ENCODE assay signal across 9 mouse cellular contexts in genomic region chr7:126376903-126377277, GRCm38 (mm10). TPM values are rescaled to one million over a fixed set of nuclear protein-coding genes. Genes with fewer than 3 reads are reported as not detected.
DNase-seq lines count a peak whose midpoint lies in the region; ATAC-seq and TF ChIP-seq lines count a peak whose summit lies in the region.
"Had no signal": no experiment of that assay in that cellular context is flagged by ENCODE, and none has a peak within 500 bp of the region (broad histone marks: within the 10 kb centered on the region; RNA-seq: fewer than 3 reads in every experiment).

No protein-coding gene starts in this region.

- peak overlapping the region; percentile 98 for H3K4me2 ChIP-seq in kidney, postnatal 0 days (ENCODE audit: low read length)
- peak overlapping the region; percentile 98 for H3K4me2 ChIP-seq in forebrain, embryonic 12.5 days
- peak overlapping the region; percentile 68 for H3K4me2 ChIP-seq in limb, embryonic 11.5 days (ENCODE audit: low read depth, severe bottlenecking)
- H3K4me2 ChIP-seq in neural tube, embryonic 12.5 days (replicated peaks), result peak overlapping the region; percentile 99

- no peaks in the 10 kb centered on the region for H3K9me3 ChIP-seq in kidney, postnatal 0 days (replicated peaks; ENCODE audit: low read length)
- no peaks in the 10 kb centered on the region for H3K9me3 ChIP-seq in forebrain, embryonic 12.5 days
- no peaks in the 10 kb centered on the region for H3K9me3 ChIP-seq in limb, embryonic 11.5 days (ENCODE audit: control insufficient read depth, low read length)
- no peaks in the 10 kb centered on the region for H3K9me3 ChIP-seq in neural tube, embryonic 12.5 days

- peaks cover 8% of the 10 kb centered on the region; the same call in 1 of the 2 replicates for H3K4me1 ChIP-seq in kidney, postnatal 0 days (replicated peaks; ENCODE audit: insufficient read depth, low read length)
- H3K4me1 ChIP-seq in forebrain, embryonic 12.5 days, result peaks cover 19% of the 10 kb centered on the region
- peaks cover 7% of the 10 kb centered on the region; the same call in 1 of the 2 replicates for H3K4me1 ChIP-seq in limb, embryonic 11.5 days (ENCODE audit: control insufficient read depth, insufficient read depth, low read length)
- H3K4me1 ChIP-seq in neural tube, embryonic 12.5 days, result peaks cover 18% of the 10 kb centered on the region

- no peak for DNase-seq in kidney, postnatal 0 days (ENCODE audit: low spot score)
- DNase-seq in kidney, adult 9 months, result no peak
- DNase-seq in Patski (ENCODE audit: low read depth, low spot score), result no peak
- DNase-seq in limb, embryonic 11.5 days (ENCODE audit: low spot score), result no peak
- no peak for DNase-seq in thymus, adult 18-20 months

- 1% methylated on average over 27 of the region's 27 CpGs for WGBS in kidney, postnatal 0 days
- under 1% methylated on average over 27 of the region's 27 CpGs for WGBS in forebrain, embryonic 12.5 days
- WGBS in limb, embryonic 11.5 days, result 1% methylated on average over 27 of the region's 27 CpGs
- 1% methylated on average over 27 of the region's 27 CpGs for WGBS in neural tube, embryonic 12.5 days

- H3K27ac ChIP-seq in kidney, postnatal 0 days, result peak overlapping the region; percentile 77
- H3K27ac ChIP-seq in forebrain, embryonic 12.5 days, result peak overlapping the region; percentile 80; the same call in 1 of the 2 replicates
- no peak overlapping the region for H3K27ac ChIP-seq in limb, embryonic 11.5 days (replicated peaks; ENCODE audit: low read depth, low read length)
- H3K27ac ChIP-seq in neural tube, embryonic 12.5 days, result no peak overlapping the region

- peak overlapping the region; percentile 88 for H3K4me3 ChIP-seq in kidney, postnatal 0 days (replicated peaks; ENCODE audit: low read depth, low read length)
- peak overlapping the region; percentile 91 for H3K4me3 ChIP-seq in forebrain, embryonic 12.5 days (replicated peaks)
- peak overlapping the region; percentile 98 for H3K4me3 ChIP-seq in limb, embryonic 11.5 days (ENCODE audit: low read depth, low read length)
- H3K4me3 ChIP-seq in neural tube, embryonic 12.5 days, result peak overlapping the region; percentile 85

- 0 out of 2 replicates have a peak, but pooled peaks cover 11% of the 10 kb centered on the region for H3K36me3 ChIP-seq in kidney, postnatal 0 days (ENCODE audit: insufficient read depth, low read length)
- peaks cover 31% of the 10 kb centered on the region for H3K36me3 ChIP-seq in forebrain, embryonic 12.5 days (replicated peaks)
- peaks cover 6% of the 10 kb centered on the region; the same call in 1 of the 2 replicates for H3K36me3 ChIP-seq in limb, embryonic 11.5 days (ENCODE audit: control insufficient read depth, insufficient read depth, low read length)
- peaks cover 30% of the 10 kb centered on the region for H3K36me3 ChIP-seq in neural tube, embryonic 12.5 days

- ATAC-seq in kidney, postnatal 0 days (replicated peaks; ENCODE audit: low FRiP score, low read depth), result peak; percentile 34
- ATAC-seq in Patski, result peak; percentile 22
- peak; percentile 77 for ATAC-seq in forebrain, embryonic 12.5 days (ENCODE audit: low FRiP score)
- peak; percentile 1; the same call in 1 of the 2 replicates for ATAC-seq in limb, embryonic 11.5 days (ENCODE audit: insufficient number of reproducible peaks, low FRiP score, low TSS enrichment, low read depth)
- peak; percentile 78 for ATAC-seq in neural tube, embryonic 12.5 days (ENCODE audit: low FRiP score, low read depth)
- no peak; the same call in 1 of the 2 replicates for ATAC-seq in erythroid progenitor cell, adult 5-6 weeks (replicated peaks; ENCODE audit: low FRiP score, poor library complexity, severe bottlenecking)

- no peaks in the 10 kb centered on the region for H3K27me3 ChIP-seq in kidney, postnatal 0 days (ENCODE audit: insufficient read depth, low read length)
- H3K27me3 ChIP-seq in Patski, result no peaks in the 10 kb centered on the region
- no peaks in the 10 kb centered on the region for H3K27me3 ChIP-seq in forebrain, embryonic 12.5 days
- no peaks in the 10 kb centered on the region for H3K27me3 ChIP-seq in limb, embryonic 11.5 days (ENCODE audit: control insufficient read depth, insufficient read depth, low read length)
- H3K27me3 ChIP-seq in neural tube, embryonic 12.5 days (replicated peaks), result no peaks in the 10 kb centered on the region

- peak overlapping the region; percentile 93 for H3K9ac ChIP-seq in kidney, postnatal 0 days (ENCODE audit: low read depth, low read length)
- peak overlapping the region; percentile 85 for H3K9ac ChIP-seq in forebrain, embryonic 12.5 days
- H3K9ac ChIP-seq in limb, embryonic 11.5 days (ENCODE audit: low read length), result peak overlapping the region; percentile 83
- peak overlapping the region; percentile 88 for H3K9ac ChIP-seq in neural tube, embryonic 12.5 days

- no peak for TF ChIP-seq CTCF in kidney, postnatal 0 days (IDR thresholded peaks at IDR 0.05; ENCODE audit: low read depth)
- no peak for TF ChIP-seq CTCF in Patski (IDR thresholded peaks at IDR 0.05)

- in situ Hi-C loops in Patski (cut with MboI; ENCODE audit: low pct_unique_long_range_greater_than_20kb), result loop anchor here (5.0 kb wide), 1 partner anchor 45 kb away; no protein-coding TSS in a partner anchor

- CTCF ChIA-PET in Patski (lab: Charles Lee), result interaction anchor here (0.9 to 2.9 kb wide), 10 partner anchors 11 to 115 kb away, joined by 3 to 53 read pairs (median 3); no protein-coding TSS in a partner anchor

- POLR2A ChIA-PET in Patski (lab: Charles Lee), result interaction anchor here (1.2 kb wide), 1 partner anchor 50 kb away, joined by 4 read pairs; no protein-coding TSS in a partner anchor

RNA-seq across cellular contexts. Expression of gene Spns1, which starts 0.4 kb away (rescaled TPM):
- polyA plus RNA-seq in kidney, postnatal 0 days (2015; fragmentation: Nextera tagmentation; extraction: Ambion mirVana), result 57.6 and 62.8 TPM in 2 replicates
- polyA plus RNA-seq in Patski (2021), result 69.3 TPM
- polyA plus RNA-seq in forebrain, embryonic 12.5 days (2016; fragmentation: Nextera tagmentation; extraction: Ambion mirVana), result 55.8 and 64.9 TPM in 2 replicates
- polyA plus RNA-seq in limb, embryonic 11.5 days (2014; fragmentation: Nextera tagmentation; extraction: Ambion mirVana), result 41.7 and 46.5 TPM in 2 replicates
- 70.2 and 72.6 TPM in 2 replicates for polyA plus RNA-seq in neural tube, embryonic 12.5 days (2016; fragmentation: Nextera tagmentation; extraction: Ambion mirVana)
- total RNA-seq in erythroid progenitor cell, adult 5-6 weeks (2015; ENCODE audit: low replicate concordance), result 7.6 and 8.0 TPM in 2 replicates
- 3.1 and 5.8 TPM in 2 replicates for total RNA-seq in erythroid progenitor cell, adult 5-6 weeks (2017; ENCODE audit: low replicate concordance)

RNA-seq across cellular contexts. Expression of gene Lat, which starts 7.5 kb away (rescaled TPM):
- 0.93 and 1.1 TPM in 2 replicates for polyA plus RNA-seq in kidney, postnatal 0 days (2015; fragmentation: Nextera tagmentation; extraction: Ambion mirVana)
- polyA plus RNA-seq in Patski (2021), result 0.95 TPM
- 1.7 and 1.9 TPM in 2 replicates for polyA plus RNA-seq in forebrain, embryonic 12.5 days (2016; fragmentation: Nextera tagmentation; extraction: Ambion mirVana)
- polyA plus RNA-seq in limb, embryonic 11.5 days (2014; fragmentation: Nextera tagmentation; extraction: Ambion mirVana), result 2.2 and 3.2 TPM in 2 replicates
- 1.2 and 1.7 TPM in 2 replicates for polyA plus RNA-seq in neural tube, embryonic 12.5 days (2016; fragmentation: Nextera tagmentation; extraction: Ambion mirVana)
- 13.4 and 22.7 TPM in 2 replicates for total RNA-seq in erythroid progenitor cell, adult 5-6 weeks (2015; ENCODE audit: low replicate concordance)
- 1.7 and 3.5 TPM in 2 replicates for total RNA-seq in erythroid progenitor cell, adult 5-6 weeks (2017; ENCODE audit: low replicate concordance)

RNA-seq across cellular contexts. Expression of gene Nfatc2ip, which starts 19.6 kb away (rescaled TPM):
- 2.0 and 2.5 TPM in 2 replicates for polyA plus RNA-seq in kidney, postnatal 0 days (2015; fragmentation: Nextera tagmentation; extraction: Ambion mirVana)
- 8.9 TPM for polyA plus RNA-seq in Patski (2021)
- 3.9 and 4.6 TPM in 2 replicates for polyA plus RNA-seq in forebrain, embryonic 12.5 days (2016; fragmentation: Nextera tagmentation; extraction: Ambion mirVana)
- 2.8 and 3.6 TPM in 2 replicates for polyA plus RNA-seq in limb, embryonic 11.5 days (2014; fragmentation: Nextera tagmentation; extraction: Ambion mirVana)
- 3.2 and 4.2 TPM in 2 replicates for polyA plus RNA-seq in neural tube, embryonic 12.5 days (2016; fragmentation: Nextera tagmentation; extraction: Ambion mirVana)
- 7.6 and 10.1 TPM in 2 replicates for total RNA-seq in erythroid progenitor cell, adult 5-6 weeks (2015; ENCODE audit: low replicate concordance)
- 21.7 and 22.7 TPM in 2 replicates for total RNA-seq in erythroid progenitor cell, adult 5-6 weeks (2017; ENCODE audit: low replicate concordance)

RNA-seq across cellular contexts. Expression of gene Cd19, which starts 37.8 kb away (rescaled TPM):
- 0.10 and 0.16 TPM in 2 replicates for polyA plus RNA-seq in kidney, postnatal 0 days (2015; fragmentation: Nextera tagmentation; extraction: Ambion mirVana)
- polyA plus RNA-seq in Patski (2021), result not detected
- polyA plus RNA-seq in forebrain, embryonic 12.5 days (2016; fragmentation: Nextera tagmentation; extraction: Ambion mirVana), result 0.40 TPM in 1 of 2 replicates, not detected in the other
- 0.41 TPM in 1 of 2 replicates, not detected in the other for polyA plus RNA-seq in limb, embryonic 11.5 days (2014; fragmentation: Nextera tagmentation; extraction: Ambion mirVana)
- not detected in 2 replicates for polyA plus RNA-seq in neural tube, embryonic 12.5 days (2016; fragmentation: Nextera tagmentation; extraction: Ambion mirVana)
- total RNA-seq in erythroid progenitor cell, adult 5-6 weeks (2015; ENCODE audit: low replicate concordance), result 18.4 and 35.2 TPM in 2 replicates
- 11.2 and 18.8 TPM in 2 replicates for total RNA-seq in erythroid progenitor cell, adult 5-6 weeks (2017; ENCODE audit: low replicate concordance)
- total RNA-seq: layer of hippocampus, adult 8-10 months had no signal

RNA-seq across cellular contexts. Expression of gene Rabep2, which starts 51.7 kb away (rescaled TPM):
- 29.7 and 31.7 TPM in 2 replicates for polyA plus RNA-seq in kidney, postnatal 0 days (2015; fragmentation: Nextera tagmentation; extraction: Ambion mirVana)
- 30.2 TPM for polyA plus RNA-seq in Patski (2021)
- polyA plus RNA-seq in forebrain, embryonic 12.5 days (2016; fragmentation: Nextera tagmentation; extraction: Ambion mirVana), result 20.2 and 20.6 TPM in 2 replicates
- polyA plus RNA-seq in limb, embryonic 11.5 days (2014; fragmentation: Nextera tagmentation; extraction: Ambion mirVana), result 25.8 and 28.1 TPM in 2 replicates
- polyA plus RNA-seq in neural tube, embryonic 12.5 days (2016; fragmentation: Nextera tagmentation; extraction: Ambion mirVana), result 26.8 TPM in 2 replicates
- 4.3 and 8.0 TPM in 2 replicates for total RNA-seq in erythroid progenitor cell, adult 5-6 weeks (2015; ENCODE audit: low replicate concordance)
- total RNA-seq in erythroid progenitor cell, adult 5-6 weeks (2017; ENCODE audit: low replicate concordance), result 1.4 and 7.2 TPM in 2 replicates

Comparison
In these comparisons a context has a peak if more than half of its experiments do, and no peak if none do; other contexts are left out.
1. H3K27ac ChIP-seq: peak in kidney, postnatal 0 days (single experiment) and forebrain, embryonic 12.5 days (single experiment); none in limb, embryonic 11.5 days (single experiment) and neural tube, embryonic 12.5 days (single experiment).
2. Peak in every context shown above with its lines, with median percentiles within 50 percentile points of each other: H3K4me2 ChIP-seq, H3K4me3 ChIP-seq and H3K9ac ChIP-seq.